Mouse (Mus musculus): Measurements from ENCODE around the gene Eif4a1. TPM values are rescaled to one million over a fixed set of nuclear protein-coding genes. Genes with fewer than 3 reads are reported as not detected.

The Eif4a1 gene
- total and polyA plus RNA-seq, 3 experiments, result 1,622 to 2,161 (median 1,728) TPM

GRCm38 (mm10) chr11:69695046-69695360 is 22.8 kb upstream of the Eif4a1 start:
- Histone ChIP-seq H3K27me3 (replicated peaks) (peaks cover 1% of the 10 kb centered on the region), H3K4me3 (replicated peaks in 1 of 3; ENCODE audit: low read depth in 2 of 3, low read length in 2 of 3, poor library complexity in 1 of 3) (no peak overlapping the region), H3K79me2 (replicated peaks; ENCODE audit: control insufficient read depth, extremely low read depth, insufficient read depth, poor library complexity, severe bottlenecking) (no peaks in the 10 kb centered on the region), H3K4me2 (ENCODE audit: insufficient read depth, low read depth, poor library complexity, severe bottlenecking) (no peak overlapping the region), H3K36me3 (replicated peaks in 1 of 2; ENCODE audit: control insufficient read depth in 1 of 2, insufficient read depth in 1 of 2, low read length in 1 of 2) (no peaks in the 10 kb centered on the region), H3K9me3 (replicated peaks; ENCODE audit: low read length) (peaks cover 5% of the 10 kb centered on the region), H3K4me1 (ENCODE audit: control insufficient read depth in 1 of 2, insufficient read depth in 2 of 2) (no peaks in the 10 kb centered on the region), H3K27ac (ENCODE audit: insufficient read depth, low read depth) (no peak overlapping the region), H3K9ac (ENCODE audit: insufficient read depth, low read depth) (no peak overlapping the region)
- no peak for DNase-seq (ENCODE audit: extremely low read depth)
- dilution Hi-C loops (cut with MboI; ENCODE audit: extremely low pct_ligation_motif_present, extremely low pct_unique_long_range_greater_than_20kb, low sequenced_read_pairs), result no loop called here
- TF ChIP-seq RCOR1 (conservative IDR thresholded peaks at IDR 0.05; ENCODE audit: low read depth, low read length), result no peak
- in situ Hi-C loops (cut with MboI; ENCODE audit: low pct_ligation_motif_present, low pct_unique_long_range_greater_than_20kb, low sequenced_read_pairs), result no loop called here

DNA sequence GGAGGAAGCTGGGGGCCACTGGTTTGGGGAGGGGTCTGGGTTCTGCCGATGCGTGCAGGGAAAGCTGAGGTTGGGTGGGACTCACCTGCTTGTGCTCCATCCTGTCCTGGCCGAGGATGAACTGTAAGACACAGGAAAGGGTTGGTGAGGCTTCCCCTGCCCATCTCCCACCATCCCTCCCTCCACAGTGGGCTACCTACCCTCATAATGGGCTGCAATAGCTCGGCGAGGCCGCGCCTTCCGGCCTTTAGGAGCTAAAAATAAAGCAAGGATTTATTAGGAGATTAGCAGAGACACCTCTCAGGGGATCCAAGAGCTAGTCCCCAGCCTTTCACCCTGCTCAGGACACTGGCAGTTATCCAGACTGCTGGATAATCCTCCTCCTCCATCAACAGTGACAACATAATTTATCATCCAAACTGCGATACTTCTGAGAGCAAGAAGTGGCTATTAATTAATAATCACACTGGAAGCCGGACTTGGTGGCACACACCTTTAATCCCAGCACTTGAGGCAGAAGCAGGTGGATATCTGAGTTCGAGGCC is 21.3 kb upstream of the Eif4a1 start:
- TF ChIP-seq NELFE (IDR thresholded peaks at IDR 0.05; ENCODE audit: low read depth, low read length), result no peak
- TF ChIP-seq EP300 (IDR thresholded peaks at IDR 0.05; ENCODE audit: low read length), result no peak
- TF ChIP-seq USF2 (conservative IDR thresholded peaks at IDR 0.05; ENCODE audit: low read depth, low read length), result no peak
- TF ChIP-seq CHD2 (IDR thresholded peaks at IDR 0.05; ENCODE audit: low read length), result no peak
- TF ChIP-seq CTCF (conservative IDR thresholded peaks at IDR 0.05 in 1 of 2, IDR thresholded peaks at IDR 0.05 in 1 of 2; ENCODE audit: low read depth in 2 of 2, low read length in 2 of 2), result no peak
- no peak for TF ChIP-seq MYC (IDR thresholded peaks at IDR 0.05; ENCODE audit: low read depth, low read length)
- no peak for TF ChIP-seq MEF2A (IDR thresholded peaks at IDR 0.05; ENCODE audit: borderline replicate concordance, low read depth, low read length)
- no peak for TF ChIP-seq SMC3 (IDR thresholded peaks at IDR 0.05; ENCODE audit: low read depth, low read length)
- no peak for TF ChIP-seq JUND (conservative IDR thresholded peaks at IDR 0.05; ENCODE audit: low read depth, low read length)
- TF ChIP-seq BHLHE40 (IDR thresholded peaks at IDR 0.05; ENCODE audit: low read depth, low read length), result no peak
- H3K79me2 ChIP-seq (replicated peaks; ENCODE audit: control insufficient read depth, extremely low read depth, insufficient read depth, poor library complexity, severe bottlenecking), result no peaks in the 10 kb centered on the region
- H3K4me3 ChIP-seq (replicated peaks in 1 of 3; ENCODE audit: low read depth in 2 of 3, low read length in 2 of 3, poor library complexity in 1 of 3), result no peak overlapping the region
- H3K4me2 ChIP-seq (ENCODE audit: insufficient read depth, low read depth, poor library complexity, severe bottlenecking), result no peak overlapping the region
- DNase-seq (ENCODE audit: extremely low read depth), result no peak
- H3K4me1 ChIP-seq (ENCODE audit: control insufficient read depth in 1 of 2, insufficient read depth in 2 of 2), result no peaks in the 10 kb centered on the region
- no peaks in the 10 kb centered on the region for H3K36me3 ChIP-seq (replicated peaks in 1 of 2; ENCODE audit: control insufficient read depth in 1 of 2, insufficient read depth in 1 of 2, low read length in 1 of 2)
- H3K9ac ChIP-seq (ENCODE audit: insufficient read depth, low read depth), result no peak overlapping the region
- H3K27me3 ChIP-seq (replicated peaks), result no peaks in the 10 kb centered on the region
- dilution Hi-C loops (cut with MboI; ENCODE audit: extremely low pct_ligation_motif_present, extremely low pct_unique_long_range_greater_than_20kb, low sequenced_read_pairs), result no loop called here
- H3K9me3 ChIP-seq (replicated peaks; ENCODE audit: low read length), result peaks cover 1% of the 10 kb centered on the region
- in situ Hi-C loops (cut with MboI; ENCODE audit: low pct_ligation_motif_present, low pct_unique_long_range_greater_than_20kb, low sequenced_read_pairs), result no loop called here
- H3K27ac ChIP-seq (ENCODE audit: insufficient read depth, low read depth), result no peak overlapping the region

DNA sequence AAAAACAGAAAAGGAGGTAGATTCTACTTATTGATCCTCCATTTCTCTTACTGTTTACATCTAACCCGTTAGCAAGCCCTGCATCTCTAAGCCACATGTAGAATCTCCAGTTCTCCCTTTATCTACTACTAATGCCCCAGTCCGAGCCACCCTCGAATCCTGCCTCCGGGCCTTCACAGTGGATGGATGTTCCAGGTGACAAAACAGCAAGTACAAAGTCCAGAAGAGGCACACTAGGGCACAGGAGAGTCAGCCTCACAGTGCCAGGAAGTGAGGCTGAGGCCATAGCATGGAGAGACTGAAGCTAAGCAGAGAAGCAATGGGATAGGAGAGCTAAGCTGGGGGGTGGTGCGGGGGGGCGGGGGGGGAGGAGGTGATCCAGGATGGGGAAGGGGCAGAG is 20.6 kb upstream of the Eif4a1 start:
- no peaks in the 10 kb centered on the region for H3K27me3 ChIP-seq (replicated peaks)
- no peaks in the 10 kb centered on the region for H3K36me3 ChIP-seq (replicated peaks in 1 of 2; ENCODE audit: control insufficient read depth in 1 of 2, insufficient read depth in 1 of 2, low read length in 1 of 2)
- H3K9me3 ChIP-seq (replicated peaks; ENCODE audit: low read length), result no peaks in the 10 kb centered on the region
- H3K79me2 ChIP-seq (replicated peaks; ENCODE audit: control insufficient read depth, extremely low read depth, insufficient read depth, poor library complexity, severe bottlenecking), result no peaks in the 10 kb centered on the region
- no peak overlapping the region for H3K27ac ChIP-seq (ENCODE audit: insufficient read depth, low read depth)
- in situ Hi-C loops (cut with MboI; ENCODE audit: low pct_ligation_motif_present, low pct_unique_long_range_greater_than_20kb, low sequenced_read_pairs), result no loop called here
- H3K4me1 ChIP-seq (ENCODE audit: control insufficient read depth in 1 of 2, insufficient read depth in 2 of 2), result no peaks in the 10 kb centered on the region
- dilution Hi-C loops (cut with MboI; ENCODE audit: extremely low pct_ligation_motif_present, extremely low pct_unique_long_range_greater_than_20kb, low sequenced_read_pairs), result no loop called here
- H3K4me3 ChIP-seq (replicated peaks in 1 of 3; ENCODE audit: low read depth in 2 of 3, low read length in 2 of 3, poor library complexity in 1 of 3), result no peak overlapping the region
- H3K4me2 ChIP-seq (ENCODE audit: insufficient read depth, low read depth, poor library complexity, severe bottlenecking), result no peak overlapping the region
- DNase-seq (ENCODE audit: extremely low read depth), result no peak
- no peak for TF ChIP-seq MAX (IDR thresholded peaks at IDR 0.05; ENCODE audit: low read length)
- no peak for TF ChIP-seq E2F4 (IDR thresholded peaks at IDR 0.05; ENCODE audit: insufficient replicate concordance, low read depth, low read length)
- no peak for TF ChIP-seq ETS1 (conservative IDR thresholded peaks at IDR 0.05; ENCODE audit: low read depth, low read length)
- no peak for TF ChIP-seq BHLHE40 (IDR thresholded peaks at IDR 0.05; ENCODE audit: low read depth, low read length)
- TF ChIP-seq MYC (IDR thresholded peaks at IDR 0.05; ENCODE audit: low read depth, low read length), result no peak
- no peak for TF ChIP-seq MEF2A (IDR thresholded peaks at IDR 0.05; ENCODE audit: borderline replicate concordance, low read depth, low read length)
- TF ChIP-seq SIN3A (IDR thresholded peaks at IDR 0.05; ENCODE audit: low read length), result no peak
- no peak for TF ChIP-seq MAZ (IDR thresholded peaks at IDR 0.05; ENCODE audit: low read depth, low read length)
- TF ChIP-seq NELFE (IDR thresholded peaks at IDR 0.05; ENCODE audit: low read depth, low read length), result no peak
- TF ChIP-seq RCOR1 (conservative IDR thresholded peaks at IDR 0.05; ENCODE audit: low read depth, low read length), result no peak
- TF ChIP-seq JUN (IDR thresholded peaks at IDR 0.05; ENCODE audit: insufficient read depth, low read depth, low read length), result no peak
- no peak for TF ChIP-seq CHD2 (IDR thresholded peaks at IDR 0.05; ENCODE audit: low read length)
- TF ChIP-seq KAT2A (IDR thresholded peaks at IDR 0.05; ENCODE audit: insufficient replicate concordance, low read length), result no peak
- TF ChIP-seq RAD21 (IDR thresholded peaks at IDR 0.05; ENCODE audit: low read depth, low read length), result no peak
- TF ChIP-seq UBTF (IDR thresholded peaks at IDR 0.05; ENCODE audit: low read depth, low read length), result no peak
- no peak for TF ChIP-seq TBP (conservative IDR thresholded peaks at IDR 0.05; ENCODE audit: low read depth, low read length)
- TF ChIP-seq JUND (conservative IDR thresholded peaks at IDR 0.05; ENCODE audit: low read depth, low read length), result no peak
- no peak for TF ChIP-seq ZKSCAN1 (IDR thresholded peaks at IDR 0.05; ENCODE audit: borderline replicate concordance, low read depth, low read length)
- no peak for TF ChIP-seq GABPA (IDR thresholded peaks at IDR 0.05; ENCODE audit: insufficient replicate concordance, low read depth, low read length)
- TF ChIP-seq PAX5 (IDR thresholded peaks at IDR 0.05; ENCODE audit: low read length), result no peak
- no peak overlapping the region for H3K9ac ChIP-seq (ENCODE audit: insufficient read depth, low read depth)

All from CH12.LX (cell line).